Mouse (Mus musculus) intestine, embryonic 16.5 days (tissue): ENCODE results near the gene Exosc6. TPM values are rescaled to one million over a fixed set of nuclear protein-coding genes. Genes with fewer than 3 reads are reported as not detected.

Experiments used
- ATAC-seq: fragments of 200-750 bp; cut with Nextera tagmentation; 2 replicates; pipeline ENCODE4 v1.8.0; 2017; ENCODE audit warnings: moderate TSS enrichment, moderate library complexity
- H3K27ac ChIP-seq: fragments of 300-500 bp; sonication (generic); 2 replicates; pipeline ENCODE4 v1.5.1; 2014; ENCODE audit warnings: mild to moderate bottlenecking, low read length
- H3K27me3 ChIP-seq: fragments of 300-500 bp; sonication (generic); replicated peaks from 2 replicates; pipeline ENCODE4 v1.6.1; 2014; ENCODE audit warnings: low read length, control low read depth, mixed read lengths; ENCODE audit not compliant: control insufficient read depth, insufficient read depth
- H3K36me3 ChIP-seq: fragments of 300-500 bp; sonication (generic); 2 replicates; pipeline ENCODE4 v1.6.1; 2014; ENCODE audit warnings: low read length, control low read depth; ENCODE audit not compliant: control insufficient read depth, insufficient read depth
- H3K4me1 ChIP-seq: fragments of 300-500 bp; sonication (generic); 2 replicates; pipeline ENCODE4 v1.6.1; 2014; ENCODE audit warnings: low read length, control low read depth, mixed read lengths; ENCODE audit not compliant: control insufficient read depth, insufficient read depth
- H3K4me2 ChIP-seq: fragments of 300-500 bp; sonication (generic); 2 replicates; pipeline ENCODE4 v1.6.1; 2014; ENCODE audit warnings: low read depth, low read length, control low read depth
- H3K4me3 ChIP-seq: fragments of 300-500 bp; sonication (generic); 2 replicates; pipeline ENCODE4 v1.5.1; 2014; ENCODE audit warnings: mild to moderate bottlenecking, low read length
- H3K9ac ChIP-seq: fragments of 300-500 bp; sonication (generic); 2 replicates; pipeline ENCODE4 v1.6.1; 2014; ENCODE audit warnings: low read depth, low read length
- H3K9me3 ChIP-seq: fragments of 300-500 bp; sonication (generic); 2 replicates; pipeline ENCODE4 v1.6.1; 2016; ENCODE audit warnings: low read length, control low read depth; ENCODE audit not compliant: control insufficient read depth
- WGBS: fragments of 180-500 bp; shearing (Covaris S2); extraction: QIAGEN DNeasy Blood & Tissue Kit; methylation state at CpG from one replicate; pipeline ENCODE4 v1.1.7; 2014; 5-methylcytosine and 5-hydroxymethylcytosine counted together
- polyA plus RNA-seq: library from polyadenylated mRNA; unstranded; fragments of >200 nt; fragmentation: Nextera tagmentation; extraction: Ambion mirVana; gene quantifications from 2 replicates; pipeline ENCODE4 v1.2.1, GENCODE M21; 2015

Gene Exosc6
- polyA plus RNA-seq, 1 experiment from 2014 or later, result 7.8 TPM

DNA sequence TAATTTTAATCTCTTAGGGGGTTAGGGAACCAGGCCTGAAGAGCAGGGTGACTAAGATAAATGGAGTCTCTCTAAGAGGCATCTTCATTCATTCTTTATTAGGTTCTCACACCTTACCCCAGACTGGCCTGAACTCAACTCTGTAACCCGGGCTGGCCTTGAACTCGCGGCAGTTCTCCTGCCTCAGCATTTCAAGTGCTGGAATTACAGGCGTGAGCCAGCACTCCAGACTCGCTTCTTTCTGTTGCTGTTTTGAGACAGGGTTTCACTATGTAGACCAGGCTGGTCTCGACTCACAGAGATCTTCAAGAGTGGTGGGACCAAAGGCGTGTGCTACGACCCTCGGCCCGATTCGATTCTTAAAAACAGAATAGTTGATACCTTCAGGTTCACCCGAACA is 21.9 kb upstream of the Exosc6 start:
- H3K4me2 ChIP-seq, result peak overlapping the region; percentile 74
- H3K9ac ChIP-seq, result peak overlapping the region; percentile 74
- H3K27me3 ChIP-seq, result no peaks in the 10 kb centered on the region
- no peaks in the 10 kb centered on the region for H3K9me3 ChIP-seq
- peaks cover 9% of the 10 kb centered on the region for H3K4me1 ChIP-seq
- WGBS, result 23% methylated on average over 12 of the region's 12 CpGs
- H3K27ac ChIP-seq, result peak overlapping the region; percentile 53
- H3K36me3 ChIP-seq, result 0 out of 2 replicates have a peak, but pooled peaks cover 4% of the 10 kb centered on the region
- no peak; the same call in none of the 2 replicates for ATAC-seq
- H3K4me3 ChIP-seq, result peak overlapping the region; percentile 77

DNA sequence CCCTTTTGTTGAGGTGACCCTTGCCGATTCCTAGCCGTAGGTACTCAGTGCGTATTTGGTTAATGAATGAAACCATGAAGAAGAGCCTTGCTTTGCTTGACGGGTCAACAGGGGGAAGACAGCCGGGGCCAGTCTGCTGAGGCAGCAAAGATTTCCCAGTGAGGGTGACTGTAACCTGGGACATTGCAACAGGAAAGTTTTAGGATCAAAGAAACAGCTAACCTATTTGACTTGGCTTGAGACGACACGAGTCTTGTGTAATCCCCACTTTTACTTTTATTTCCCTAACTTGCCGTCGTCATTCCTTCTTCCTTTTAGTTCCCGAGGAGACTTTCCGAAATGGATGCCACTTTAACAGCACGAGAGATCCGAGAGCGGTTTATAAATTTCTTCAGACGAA is 19.5 kb upstream of the Exosc6 start:
- H3K4me1 ChIP-seq, result peaks cover 9% of the 10 kb centered on the region
- H3K9ac ChIP-seq, result no peak overlapping the region
- no peaks in the 10 kb centered on the region for H3K9me3 ChIP-seq
- no peak overlapping the region for H3K4me2 ChIP-seq
- no peak for ATAC-seq
- H3K27ac ChIP-seq, result no peak overlapping the region
- WGBS, result 95% methylated on average over 15 of the region's 15 CpGs
- H3K36me3 ChIP-seq, result peaks cover 11% of the 10 kb centered on the region; the same call in 1 of the 2 replicates
- H3K27me3 ChIP-seq, result no peaks in the 10 kb centered on the region
- no peak overlapping the region for H3K4me3 ChIP-seq

DNA sequence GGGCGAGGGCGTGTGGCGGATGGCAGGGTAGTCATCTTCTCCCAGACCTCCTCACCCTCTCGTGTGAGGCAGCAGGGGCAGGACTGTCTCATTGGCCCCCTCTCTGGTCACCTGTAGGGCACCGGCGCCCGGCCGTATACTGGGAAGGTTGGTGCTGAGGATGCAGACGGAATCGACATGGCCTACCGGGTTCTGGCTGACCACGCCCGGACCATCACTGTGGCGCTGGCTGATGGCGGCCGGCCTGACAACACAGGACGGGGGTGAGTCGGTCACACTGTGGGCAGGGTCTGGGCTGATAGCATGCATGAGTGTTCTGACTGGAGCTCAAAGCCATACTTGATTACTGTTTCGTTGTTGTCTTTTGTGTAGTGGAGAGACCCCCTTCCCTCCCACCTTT is 13.6 kb upstream of the Exosc6 start:
- no peak; the same call in 1 of the 2 replicates for ATAC-seq
- H3K27me3 ChIP-seq, result no peaks in the 10 kb centered on the region
- H3K27ac ChIP-seq, result no peak overlapping the region
- no peak overlapping the region for H3K4me3 ChIP-seq
- 94% methylated on average over 19 of the region's 19 CpGs for WGBS
- no peak overlapping the region for H3K9ac ChIP-seq
- no peak overlapping the region for H3K4me2 ChIP-seq
- no peaks in the 10 kb centered on the region for H3K9me3 ChIP-seq
- H3K4me1 ChIP-seq, result no peaks in the 10 kb centered on the region
- peaks cover 27% of the 10 kb centered on the region for H3K36me3 ChIP-seq

DNA sequence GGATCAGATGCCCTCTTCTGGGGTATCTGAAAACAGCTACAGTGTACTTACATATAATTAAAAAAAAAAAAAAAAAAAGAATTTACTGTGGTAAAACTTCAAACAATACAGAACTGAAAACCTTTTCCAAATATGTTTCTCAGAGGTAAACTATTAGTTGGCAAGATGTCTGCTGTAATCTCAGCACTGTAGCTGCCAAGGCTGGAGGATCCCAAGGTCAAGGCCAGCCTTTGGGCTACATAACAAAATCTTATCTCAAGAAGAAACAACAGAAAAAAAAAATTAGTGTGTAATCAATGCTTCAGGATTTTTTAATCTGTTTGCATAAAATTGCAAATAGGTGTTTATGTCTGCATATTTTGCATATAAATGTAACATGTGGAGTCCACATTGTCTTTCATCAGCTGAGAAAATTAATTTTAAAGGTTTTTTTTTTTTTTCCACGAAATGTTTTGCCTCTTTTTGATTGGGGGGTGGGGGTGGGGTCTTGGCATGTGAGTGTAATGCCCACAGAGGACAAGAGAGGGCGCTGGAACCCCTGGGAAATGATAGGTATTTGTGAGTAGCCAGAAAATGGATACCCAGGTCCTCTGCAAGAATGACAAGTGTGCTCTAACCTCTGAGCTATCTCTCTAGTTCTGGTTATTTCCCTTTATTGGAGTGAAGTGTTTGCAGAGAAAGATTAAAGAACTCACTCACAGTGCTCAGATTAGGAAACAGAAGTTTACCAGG is 12.0 kb upstream of the Exosc6 start:
- no peak overlapping the region for H3K9ac ChIP-seq
- no peak overlapping the region for H3K4me3 ChIP-seq
- WGBS, result 40% methylated on average over 2 of the region's 2 CpGs
- no peak for ATAC-seq
- H3K27ac ChIP-seq, result no peak overlapping the region
- no peaks in the 10 kb centered on the region for H3K27me3 ChIP-seq
- H3K36me3 ChIP-seq, result peaks cover 26% of the 10 kb centered on the region
- H3K4me2 ChIP-seq, result no peak overlapping the region
- H3K9me3 ChIP-seq, result no peaks in the 10 kb centered on the region
- no peaks in the 10 kb centered on the region for H3K4me1 ChIP-seq

DNA sequence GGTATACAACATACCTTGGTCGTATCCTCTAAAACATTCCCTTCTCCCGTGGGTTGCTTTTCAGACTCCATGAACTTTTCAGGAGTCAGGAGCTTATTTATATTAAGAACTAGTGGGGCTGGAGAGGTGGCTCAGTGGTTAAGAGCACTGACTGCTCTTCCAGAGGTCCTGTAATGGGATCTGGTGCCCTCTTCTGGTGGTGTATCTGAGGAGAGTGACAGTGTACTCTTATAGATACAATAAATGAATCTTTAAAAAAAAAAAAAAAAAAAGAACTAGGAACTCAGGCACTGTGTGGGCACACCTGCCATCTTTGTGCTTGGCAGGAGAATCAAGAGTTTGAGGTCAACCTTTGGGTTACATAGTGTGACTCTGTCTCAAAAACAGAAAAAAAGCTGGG is 7.4 kb upstream of the Exosc6 start:
- Histone ChIP-seq H3K9me3 (no peaks in the 10 kb centered on the region), H3K27ac (no peak overlapping the region), H3K4me3 (no peak overlapping the region), H3K4me2 (no peak overlapping the region), H3K27me3 (no peaks in the 10 kb centered on the region), H3K4me1 (no peaks in the 10 kb centered on the region), H3K36me3 (peaks cover 33% of the 10 kb centered on the region), H3K9ac (no peak overlapping the region)
- no peak for ATAC-seq
- 92% methylated on average over 2 of the region's 2 CpGs for WGBS

DNA sequence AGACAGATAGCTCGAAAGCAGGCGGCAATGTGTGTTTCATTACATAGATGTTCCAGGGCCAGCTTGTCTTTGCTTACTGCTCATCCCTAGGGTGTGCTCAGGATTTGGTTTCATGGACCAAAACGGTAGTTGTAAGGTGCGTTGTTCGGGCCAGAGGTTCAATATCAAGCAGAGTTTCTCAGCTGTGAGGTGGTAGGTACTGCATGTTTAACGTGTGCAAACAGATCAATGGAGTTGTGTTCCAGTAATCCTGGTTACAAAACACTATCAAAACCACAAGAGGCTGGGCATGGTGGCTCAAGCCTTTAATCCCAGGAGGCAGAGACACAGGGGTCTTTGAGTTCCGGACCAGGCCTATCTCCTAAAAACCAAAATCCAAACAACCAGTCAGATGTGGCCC is 7.0 kb upstream of the Exosc6 start:
- Histone ChIP-seq H3K36me3 (peaks cover 36% of the 10 kb centered on the region), H3K27ac (no peak overlapping the region), H3K4me2 (no peak overlapping the region), H3K27me3 (no peaks in the 10 kb centered on the region), H3K4me1 (no peaks in the 10 kb centered on the region), H3K9ac (no peak overlapping the region), H3K4me3 (no peak overlapping the region), H3K9me3 (no peaks in the 10 kb centered on the region)
- no peak for ATAC-seq
- WGBS, result 92% methylated on average over 7 of the region's 7 CpGs

DNA sequence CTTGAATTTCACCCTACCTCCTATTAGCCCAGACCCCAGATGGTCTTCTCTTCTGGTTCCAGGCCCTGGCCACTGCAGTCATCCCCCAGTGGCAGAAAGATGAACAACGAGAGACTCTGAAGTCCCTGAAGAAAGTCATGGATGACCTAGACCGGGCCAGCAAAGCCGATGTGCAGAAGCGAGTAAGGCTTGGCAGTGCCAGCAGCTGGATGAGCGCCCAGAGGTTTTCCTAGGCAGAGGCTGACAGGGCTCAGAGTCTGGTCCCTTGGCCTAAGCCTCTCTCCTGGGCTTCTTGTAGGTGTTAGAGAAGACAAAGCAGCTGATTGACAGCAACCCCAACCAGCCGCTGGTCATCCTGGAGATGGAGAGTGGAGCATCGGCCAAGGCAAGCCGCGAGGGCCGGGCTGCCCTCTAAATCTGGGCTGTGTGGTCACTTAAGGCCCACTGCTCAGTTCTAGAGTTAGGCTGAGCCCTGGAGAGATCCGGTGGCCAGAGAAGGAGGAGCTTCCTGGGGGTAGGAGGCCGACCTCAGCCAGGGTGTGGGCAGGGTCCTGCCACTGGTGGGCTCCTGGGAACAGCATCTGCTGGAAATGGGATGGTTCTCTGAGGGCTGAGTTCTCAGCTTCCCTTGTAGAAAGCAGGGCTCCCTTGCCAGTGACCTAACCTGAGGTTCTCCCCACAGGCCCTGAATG is 2.2 kb upstream of the Exosc6 start:
- H3K27me3 ChIP-seq, result no peaks in the 10 kb centered on the region
- H3K9me3 ChIP-seq, result no peaks in the 10 kb centered on the region
- H3K4me1 ChIP-seq, result peaks cover 17% of the 10 kb centered on the region
- no peak overlapping the region for H3K9ac ChIP-seq
- H3K36me3 ChIP-seq, result peaks cover 46% of the 10 kb centered on the region
- WGBS, result 94% methylated on average over 12 of the region's 12 CpGs
- H3K4me2 ChIP-seq, result no peak overlapping the region
- no peak overlapping the region for H3K27ac ChIP-seq
- H3K4me3 ChIP-seq, result no peak overlapping the region
- no peak for ATAC-seq

DNA sequence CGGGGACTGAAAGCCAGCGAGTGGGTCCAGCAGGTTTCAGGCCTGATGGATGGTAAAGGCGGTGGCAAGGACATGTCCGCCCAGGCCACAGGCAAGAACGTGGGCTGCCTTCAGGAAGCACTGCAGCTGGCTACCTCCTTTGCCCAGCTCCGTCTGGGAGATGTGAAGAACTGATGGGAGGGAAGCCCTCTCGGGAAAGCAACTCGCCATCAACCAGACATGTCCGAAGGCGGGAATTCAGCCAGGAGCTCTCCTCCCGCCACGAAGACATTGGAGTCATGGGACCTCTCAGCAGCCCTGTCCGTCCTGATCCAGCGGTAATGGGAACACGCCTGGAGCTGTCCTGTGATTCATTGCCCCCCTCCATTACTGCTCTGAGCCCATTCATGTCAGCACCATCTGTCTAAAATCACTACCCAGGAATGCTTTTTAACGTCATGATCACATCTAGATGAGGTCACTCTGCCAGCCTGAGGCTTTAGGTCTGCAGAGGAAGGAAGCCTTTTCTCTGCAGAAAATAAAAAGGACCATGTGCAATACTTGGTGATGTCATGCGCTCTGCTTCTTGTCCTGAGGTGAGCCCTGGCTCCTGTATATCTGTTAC is 1.0 kb upstream of the Exosc6 start:
- Histone ChIP-seq H3K4me1 (peaks cover 25% of the 10 kb centered on the region), H3K4me3 (no peak overlapping the region), H3K9me3 (no peaks in the 10 kb centered on the region), H3K9ac (no peak overlapping the region), H3K4me2 (no peak overlapping the region), H3K27me3 (no peaks in the 10 kb centered on the region), H3K36me3 (peaks cover 37% of the 10 kb centered on the region), H3K27ac (no peak overlapping the region)
- 90% methylated on average over 17 of the region's 17 CpGs for WGBS
- ATAC-seq, result no peak

DNA sequence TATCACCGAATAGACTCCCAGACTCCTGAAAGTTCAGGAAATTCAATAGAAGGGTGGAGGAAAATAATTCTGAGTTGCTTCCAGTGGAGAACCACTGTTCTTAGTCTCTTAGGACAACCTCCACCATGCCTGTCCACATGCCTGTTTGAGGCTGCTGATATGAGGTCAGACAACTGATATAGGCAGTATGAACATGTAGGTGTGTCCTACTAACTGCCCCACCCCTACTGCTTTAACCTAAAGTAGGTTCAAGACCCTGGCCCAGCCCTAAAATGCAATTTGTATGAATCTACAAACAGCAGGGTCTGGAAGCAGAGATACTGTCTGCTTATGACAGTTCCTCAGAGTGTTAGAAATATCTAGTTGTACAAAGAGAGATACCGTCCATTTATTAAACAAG is 478 bp upstream of the Exosc6 start:
- Histone ChIP-seq H3K27me3 (no peaks in the 10 kb centered on the region), H3K4me3 (peak overlapping the region; percentile 93), H3K9ac (no peak overlapping the region), H3K36me3 (peaks cover 34% of the 10 kb centered on the region), H3K27ac (no peak overlapping the region), H3K9me3 (no peaks in the 10 kb centered on the region), H3K4me2 (no peak overlapping the region), H3K4me1 (peaks cover 29% of the 10 kb centered on the region)
- 0 out of 2 replicates have a peak, but pooled peaks have one; percentile 12 for ATAC-seq
- 69% methylated on average over 2 of the region's 2 CpGs for WGBS
